Mouse (Mus musculus): Measurements from ENCODE around the gene Olfr648. TPM values are rescaled to one million over a fixed set of nuclear protein-coding genes. Genes with fewer than 3 reads are reported as not detected.

Olfr648 gene
- polyA plus RNA-seq, 2 experiments, result 0.04 to 0.06 TPM

- no peak for TF ChIP-seq EP300 (IDR thresholded peaks at IDR 0.05; ENCODE audit: low read depth)
- no peak for TF ChIP-seq CTCF (IDR thresholded peaks at IDR 0.05; ENCODE audit: low read depth)
- no peak within 1 kb of the TSS for H3K9ac ChIP-seq (replicated peaks)
- no peaks in the 10 kb centered on the region for H3K9me3 ChIP-seq (ENCODE audit: control insufficient read depth, low read length)
- 49% methylated on average over 3 of the region's 3 CpGs for WGBS (ENCODE audit: insufficient replicate concordance)
- no peaks in the 10 kb centered on the region for H3K36me3 ChIP-seq (replicated peaks; ENCODE audit: control insufficient read depth, insufficient read depth, low read depth)
- DNase-seq (ENCODE audit: low read depth in 3 of 3, low spot score in 3 of 3) (no peak), ATAC-seq (ENCODE audit: insufficient read depth) (no peak)
- no peaks in the 10 kb centered on the region for H3K27me3 ChIP-seq (ENCODE audit: control insufficient read depth, insufficient read depth, low read length)
- H3K4me1 ChIP-seq (replicated peaks; ENCODE audit: control insufficient read depth in 2 of 2, insufficient read depth in 2 of 2, low read length in 1 of 2), result no peaks in the 10 kb centered on the region
- no peak within 1 kb of the TSS for H3K4me3 ChIP-seq (ENCODE audit: insufficient read depth in 1 of 2, low read depth in 2 of 2, low read length in 2 of 2)
- no peak within 1 kb of the TSS for H3K4me2 ChIP-seq (ENCODE audit: low read depth)
- H3K27ac ChIP-seq, result no peak within 1 kb of the TSS
Observed at GRCm38 (mm10) chr7:104143179-104143578, 40.0 kb downstream of the Olfr648 start, which contains the start of gene Ubqln3. Gene Ubqln3 (minus strand): TSS chr7:104143279.

- no peaks in the 10 kb centered on the region for H3K27me3 ChIP-seq (ENCODE audit: control insufficient read depth, insufficient read depth, low read length)
- no peak within 1 kb of the TSS for H3K4me2 ChIP-seq (ENCODE audit: low read depth)
- H3K4me3 ChIP-seq (ENCODE audit: insufficient read depth in 1 of 2, low read depth in 2 of 2, low read length in 2 of 2), result no peak within 1 kb of the TSS
- 65% methylated on average over 5 of the region's 5 CpGs for WGBS (ENCODE audit: insufficient replicate concordance)
- TF ChIP-seq CTCF (IDR thresholded peaks at IDR 0.05; ENCODE audit: low read depth) (no peak), EP300 (IDR thresholded peaks at IDR 0.05; ENCODE audit: low read depth) (no peak)
- ATAC-seq (ENCODE audit: insufficient read depth), result no peak
- no peak within 1 kb of the TSS for H3K9ac ChIP-seq (replicated peaks)
- no peaks in the 10 kb centered on the region for H3K36me3 ChIP-seq (replicated peaks; ENCODE audit: control insufficient read depth, insufficient read depth, low read depth)
- no peak for DNase-seq (ENCODE audit: low read depth in 3 of 3, low spot score in 3 of 3)
- no peaks in the 10 kb centered on the region for H3K4me1 ChIP-seq (replicated peaks; ENCODE audit: control insufficient read depth in 2 of 2, insufficient read depth in 2 of 2, low read length in 1 of 2)
- no peak within 1 kb of the TSS for H3K27ac ChIP-seq
- H3K9me3 ChIP-seq (ENCODE audit: control insufficient read depth, low read length), result no peaks in the 10 kb centered on the region
Observed at GRCm38 (mm10) chr7:104137305-104137704, 45.9 kb downstream of the Olfr648 start, which contains the start of gene Olfr643. Gene Olfr643 (minus strand): TSS chr7:104137405.

- 75% methylated on average over 5 of the region's 5 CpGs for WGBS (ENCODE audit: insufficient replicate concordance)
- Histone ChIP-seq H3K4me1 (replicated peaks; ENCODE audit: control insufficient read depth in 2 of 2, insufficient read depth in 2 of 2, low read length in 1 of 2) (no peaks in the 10 kb centered on the region), H3K27me3 (ENCODE audit: control insufficient read depth, insufficient read depth, low read length) (no peaks in the 10 kb centered on the region), H3K27ac (no peak within 1 kb of the TSS), H3K9ac (replicated peaks) (no peak within 1 kb of the TSS), H3K36me3 (replicated peaks; ENCODE audit: control insufficient read depth, insufficient read depth, low read depth) (no peaks in the 10 kb centered on the region), H3K4me2 (ENCODE audit: low read depth) (no peak within 1 kb of the TSS), H3K9me3 (ENCODE audit: control insufficient read depth, low read length) (no peaks in the 10 kb centered on the region), H3K4me3 (ENCODE audit: insufficient read depth in 1 of 2, low read depth in 2 of 2, low read length in 2 of 2) (no peak within 1 kb of the TSS)
- DNase-seq (ENCODE audit: low read depth in 3 of 3, low spot score in 3 of 3) (no peak), ATAC-seq (ENCODE audit: insufficient read depth) (no peak)
- TF ChIP-seq CTCF (IDR thresholded peaks at IDR 0.05; ENCODE audit: low read depth), result no peak
- no peak for TF ChIP-seq EP300 (IDR thresholded peaks at IDR 0.05; ENCODE audit: low read depth)
Observed at GRCm38 (mm10) chr7:104129726-104130125, 53.5 kb downstream of the Olfr648 start, which contains the start of gene Ubqln5. Gene Ubqln5 (minus strand): TSS chr7:104129826.

Other genes with a start within 250 kb of the Olfr648 start
- gene Olfr632, start 249.0 kb downstream of the Olfr648 start, polyA plus RNA-seq (2012; rRNA removed), result 1.9 and 2.2 TPM in 2 replicates
- 0.52 and 0.69 TPM in 2 replicates for gene Olfr632, start 249.0 kb downstream of the Olfr648 start, polyA plus RNA-seq (2014; fragmentation: Nextera tagmentation; extraction: Ambion mirVana)
- gene Olfr633, start 239.0 kb downstream of the Olfr648 start, polyA plus RNA-seq (2012; rRNA removed), result 0.04 and 0.06 TPM in 2 replicates
- gene Olfr633, start 239.0 kb downstream of the Olfr648 start, polyA plus RNA-seq (2014; fragmentation: Nextera tagmentation; extraction: Ambion mirVana), result not detected in 2 replicates
- 0.02 and 0.03 TPM in 2 replicates for gene Olfr635, start 212.2 kb downstream of the Olfr648 start, polyA plus RNA-seq (2012; rRNA removed)
- not detected in 2 replicates for gene Olfr635, start 212.2 kb downstream of the Olfr648 start, polyA plus RNA-seq (2014; fragmentation: Nextera tagmentation; extraction: Ambion mirVana)
- 0.06 and 0.18 TPM in 2 replicates for gene Olfr638, start 184.6 kb downstream of the Olfr648 start, polyA plus RNA-seq (2012; rRNA removed)
- not detected in 2 replicates for gene Olfr638, start 184.6 kb downstream of the Olfr648 start, polyA plus RNA-seq (2014; fragmentation: Nextera tagmentation; extraction: Ambion mirVana)
- gene Olfr639, start 166.1 kb downstream of the Olfr648 start, polyA plus RNA-seq (2012; rRNA removed), result not detected in 2 replicates
- 0.03 TPM in 1 of 2 replicates, not detected in the other for gene Olfr639, start 166.1 kb downstream of the Olfr648 start, polyA plus RNA-seq (2014; fragmentation: Nextera tagmentation; extraction: Ambion mirVana)
- not detected in 2 replicates for gene Olfr640, start 157.8 kb downstream of the Olfr648 start, polyA plus RNA-seq (2012; rRNA removed)
- not detected in 2 replicates for gene Olfr640, start 157.8 kb downstream of the Olfr648 start, polyA plus RNA-seq (2014; fragmentation: Nextera tagmentation; extraction: Ambion mirVana)
- not detected in 2 replicates for gene Olfr641, start 147.9 kb downstream of the Olfr648 start, polyA plus RNA-seq (2012; rRNA removed)
- gene Olfr641, start 147.9 kb downstream of the Olfr648 start, polyA plus RNA-seq (2014; fragmentation: Nextera tagmentation; extraction: Ambion mirVana), result not detected in 2 replicates
- not detected in 2 replicates for gene Olfr642, start 130.7 kb downstream of the Olfr648 start, polyA plus RNA-seq (2012; rRNA removed)
- not detected in 2 replicates for gene Olfr642, start 130.7 kb downstream of the Olfr648 start, polyA plus RNA-seq (2014; fragmentation: Nextera tagmentation; extraction: Ambion mirVana)
- not detected in 2 replicates for gene 4930516K23Rik, start 121.9 kb downstream of the Olfr648 start, polyA plus RNA-seq (2012; rRNA removed)
- gene 4930516K23Rik, start 121.9 kb downstream of the Olfr648 start, polyA plus RNA-seq (2014; fragmentation: Nextera tagmentation; extraction: Ambion mirVana), result not detected in 2 replicates
- gene Olfr644, start 111.5 kb downstream of the Olfr648 start, polyA plus RNA-seq (2012; rRNA removed), result not detected in 2 replicates
- gene Olfr644, start 111.5 kb downstream of the Olfr648 start, polyA plus RNA-seq (2014; fragmentation: Nextera tagmentation; extraction: Ambion mirVana), result not detected in 2 replicates
- gene Olfr645, start 97.9 kb downstream of the Olfr648 start, polyA plus RNA-seq (2012; rRNA removed), result not detected in 2 replicates
- not detected in 2 replicates for gene Olfr645, start 97.9 kb downstream of the Olfr648 start, polyA plus RNA-seq (2014; fragmentation: Nextera tagmentation; extraction: Ambion mirVana)
- not detected in 2 replicates for gene Olfr646, start 78.5 kb downstream of the Olfr648 start, polyA plus RNA-seq (2012; rRNA removed)
- gene Olfr646, start 78.5 kb downstream of the Olfr648 start, polyA plus RNA-seq (2014; fragmentation: Nextera tagmentation; extraction: Ambion mirVana), result not detected in 2 replicates
- not detected in 2 replicates for gene Ubqln5, start 53.6 kb downstream of the Olfr648 start, polyA plus RNA-seq (2012; rRNA removed)
- not detected in 2 replicates for gene Ubqln5, start 53.6 kb downstream of the Olfr648 start, polyA plus RNA-seq (2014; fragmentation: Nextera tagmentation; extraction: Ambion mirVana)
- gene Olfr643, start 46.0 kb downstream of the Olfr648 start, polyA plus RNA-seq (2012; rRNA removed), result not detected in 2 replicates
- gene Olfr643, start 46.0 kb downstream of the Olfr648 start, polyA plus RNA-seq (2014; fragmentation: Nextera tagmentation; extraction: Ambion mirVana), result not detected in 2 replicates
- not detected in 2 replicates for gene Ubqln3, start 40.1 kb downstream of the Olfr648 start, polyA plus RNA-seq (2012; rRNA removed)
- gene Ubqln3, start 40.1 kb downstream of the Olfr648 start, polyA plus RNA-seq (2014; fragmentation: Nextera tagmentation; extraction: Ambion mirVana), result not detected in 2 replicates
- not detected in 2 replicates for gene Ubqlnl, start 32.8 kb downstream of the Olfr648 start, polyA plus RNA-seq (2012; rRNA removed)
- not detected in 2 replicates for gene Ubqlnl, start 32.8 kb downstream of the Olfr648 start, polyA plus RNA-seq (2014; fragmentation: Nextera tagmentation; extraction: Ambion mirVana)
- not detected in 2 replicates for gene Olfm5, start 18.6 kb downstream of the Olfr648 start, polyA plus RNA-seq (2012; rRNA removed)
- not detected in 2 replicates for gene Olfm5, start 18.6 kb downstream of the Olfr648 start, polyA plus RNA-seq (2014; fragmentation: Nextera tagmentation; extraction: Ambion mirVana)
- not detected in 2 replicates for gene Olfr649, start 12.6 kb upstream of the Olfr648 start, polyA plus RNA-seq (2012; rRNA removed)
- gene Olfr649, start 12.6 kb upstream of the Olfr648 start, polyA plus RNA-seq (2014; fragmentation: Nextera tagmentation; extraction: Ambion mirVana), result not detected in 2 replicates
- 0.38 and 0.43 TPM in 2 replicates for gene Trim6, start 35.4 kb upstream of the Olfr648 start, polyA plus RNA-seq (2012; rRNA removed)
- 0.28 and 0.44 TPM in 2 replicates for gene Trim6, start 35.4 kb upstream of the Olfr648 start, polyA plus RNA-seq (2014; fragmentation: Nextera tagmentation; extraction: Ambion mirVana)
- gene Trim34a, start 61.1 kb upstream of the Olfr648 start, polyA plus RNA-seq (2012; rRNA removed), result 1.1 and 1.4 TPM in 2 replicates
- 1.3 and 1.7 TPM in 2 replicates for gene Trim34a, start 61.1 kb upstream of the Olfr648 start, polyA plus RNA-seq (2014; fragmentation: Nextera tagmentation; extraction: Ambion mirVana)
- 0.17 and 0.28 TPM in 2 replicates for gene Trim5, start 104.7 kb upstream of the Olfr648 start, polyA plus RNA-seq (2012; rRNA removed)
- gene Trim5, start 104.7 kb upstream of the Olfr648 start, polyA plus RNA-seq (2014; fragmentation: Nextera tagmentation; extraction: Ambion mirVana), result 0.22 and 0.23 TPM in 2 replicates
- 2.0 and 2.4 TPM in 2 replicates for gene Trim12a, start 132.1 kb upstream of the Olfr648 start, polyA plus RNA-seq (2012; rRNA removed)
- 2.3 and 2.8 TPM in 2 replicates for gene Trim12a, start 132.1 kb upstream of the Olfr648 start, polyA plus RNA-seq (2014; fragmentation: Nextera tagmentation; extraction: Ambion mirVana)
- gene Trim34b, start 146.1 kb upstream of the Olfr648 start, polyA plus RNA-seq (2012; rRNA removed), result 0.01 and 0.02 TPM in 2 replicates
- not detected in 2 replicates for gene Trim34b, start 146.1 kb upstream of the Olfr648 start, polyA plus RNA-seq (2014; fragmentation: Nextera tagmentation; extraction: Ambion mirVana)
- gene Trim12c, start 170.0 kb upstream of the Olfr648 start, polyA plus RNA-seq (2012; rRNA removed), result 1.0 and 1.7 TPM in 2 replicates
- gene Trim12c, start 170.0 kb upstream of the Olfr648 start, polyA plus RNA-seq (2014; fragmentation: Nextera tagmentation; extraction: Ambion mirVana), result 0.52 and 0.61 TPM in 2 replicates
- 0.10 and 0.19 TPM in 2 replicates for gene Trim30b, start 186.5 kb upstream of the Olfr648 start, polyA plus RNA-seq (2012; rRNA removed)
- gene Trim30b, start 186.5 kb upstream of the Olfr648 start, polyA plus RNA-seq (2014; fragmentation: Nextera tagmentation; extraction: Ambion mirVana), result 0.09 and 0.27 TPM in 2 replicates
- gene Trim30c, start 217.4 kb upstream of the Olfr648 start, polyA plus RNA-seq (2012; rRNA removed), result 0.10 and 0.19 TPM in 2 replicates
- gene Trim30c, start 217.4 kb upstream of the Olfr648 start, polyA plus RNA-seq (2014; fragmentation: Nextera tagmentation; extraction: Ambion mirVana), result 0.15 and 0.20 TPM in 2 replicates